Mouse (Mus musculus) lung, postnatal 14 days (tissue): Measurements from ENCODE around the gene Foxp4.

Experiments used
- DNase-seq: peaks from one replicate; pipeline ENCODE4 v3.0.0; 2021

Foxp4 gene

GRCm38 (mm10) chr17:47850639-47851314, 73.7 kb downstream of the Foxp4 start:
- DNase-seq, result no peak

GRCm38 (mm10) chr17:47850035-47850434, 74.4 kb downstream of the Foxp4 start:
- no peak for DNase-seq

- no peak for DNase-seq
Measured at GRCm38 (mm10) chr17:47847985-47848384, 76.5 kb downstream of the Foxp4 start.

GRCm38 (mm10) chr17:47845609-47846008, 78.8 kb downstream of the Foxp4 start:
- no peak for DNase-seq

- no peak for DNase-seq
Measured at GRCm38 (mm10) chr17:47843465-47843864, 81.0 kb downstream of the Foxp4 start.

- peak; percentile 84 for DNase-seq
Measured at GRCm38 (mm10) chr17:47841931-47842623, 82.4 kb downstream of the Foxp4 start.

GRCm38 (mm10) chr17:47841521-47841920, 82.9 kb downstream of the Foxp4 start:
- DNase-seq, result no peak

- DNase-seq, result peak; percentile 50
Measured at GRCm38 (mm10) chr17:47837808-47838207, 86.6 kb downstream of the Foxp4 start.

- DNase-seq, result peak; percentile 34
Measured at GRCm38 (mm10) chr17:47834482-47834767, 90.0 kb downstream of the Foxp4 start, which contains the start of gene Mdfi. Gene Mdfi, minus strand, starts transcription at chr17:47834691.

- peak; percentile 18 for DNase-seq
Measured at GRCm38 (mm10) chr17:47833628-47834481, 90.6 kb downstream of the Foxp4 start.

GRCm38 (mm10) chr17:47833029-47833627, 91.3 kb downstream of the Foxp4 start:
- DNase-seq, result peak; percentile 65

- no peak for DNase-seq
Measured at GRCm38 (mm10) chr17:47832501-47833028, 91.9 kb downstream of the Foxp4 start.

GRCm38 (mm10) chr17:47831772-47832171, 92.7 kb downstream of the Foxp4 start:
- no peak for DNase-seq

GRCm38 (mm10) chr17:47831161-47831560, 93.3 kb downstream of the Foxp4 start:
- no peak for DNase-seq

GRCm38 (mm10) chr17:47821339-47821738, 103.1 kb downstream of the Foxp4 start:
- DNase-seq, result no peak

GRCm38 (mm10) chr17:47818038-47818725, 106.3 kb downstream of the Foxp4 start:
- no peak for DNase-seq
